Mouse (Mus musculus): ENCODE results near the gene Capzb.

DNA sequence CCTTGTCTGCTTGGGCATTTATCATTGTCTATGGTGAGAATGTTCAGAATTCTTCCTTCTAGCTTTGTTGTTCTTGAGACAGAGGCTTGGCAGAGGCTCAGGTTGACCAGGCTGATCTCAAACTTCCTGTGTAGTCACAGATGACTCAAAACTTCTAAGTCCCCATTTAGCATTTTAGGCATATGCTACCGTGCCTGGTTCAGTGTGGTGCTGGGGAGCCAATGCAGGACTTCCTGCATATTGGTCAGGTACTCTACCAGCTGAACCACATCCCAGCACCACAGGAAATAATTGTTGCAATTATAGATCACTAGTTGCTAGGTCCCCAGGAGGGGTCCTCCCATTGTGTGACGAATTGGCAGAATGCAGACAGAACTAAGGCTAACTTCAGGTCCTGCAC, 10.7 kb downstream of the Capzb start:
- no peak for TF ChIP-seq TAL1 (IDR thresholded peaks at IDR 0.05; ENCODE audit: low read length)
- TF ChIP-seq GATA1 (IDR thresholded peaks at IDR 0.05; ENCODE audit: low read length): no peak
